Mouse (Mus musculus) lung, postnatal 0 days (tissue): Measurements from ENCODE around the gene Scd4.

Experiments used
- CTCF ChIP-seq: IDR thresholded peaks from 2 replicates; pipeline ENCODE4 v1.5.1; 2016; ENCODE audit warnings: antibody characterized with exemption, mild to moderate bottlenecking
- EP300 ChIP-seq: IDR thresholded peaks from 2 replicates; pipeline ENCODE4 v1.6.1; 2016; ENCODE audit warnings: antibody characterized with exemption, mild to moderate bottlenecking, control low read depth

DNA sequence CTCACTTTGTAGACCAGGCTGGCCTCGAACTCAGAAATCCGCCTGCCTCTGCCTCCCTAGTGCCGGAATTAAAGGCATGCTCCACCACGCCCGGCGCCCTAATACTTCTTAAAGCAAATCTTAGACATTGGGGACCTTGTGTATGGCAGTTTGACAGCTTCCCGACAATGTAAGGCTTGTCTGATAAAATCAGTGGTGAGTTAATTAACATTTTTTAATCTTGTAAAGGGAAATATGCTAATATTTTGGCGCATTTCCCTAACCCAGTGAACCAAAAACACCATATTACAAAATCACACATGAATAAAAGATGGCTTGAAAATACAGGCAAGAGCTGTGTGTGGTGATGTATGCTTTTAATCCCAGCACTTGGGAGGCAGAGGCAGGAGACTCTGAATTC, 47.3 kb upstream of the Scd4 start:
- TF ChIP-seq EP300 (no peak), CTCF (no peak)
